Mouse (Mus musculus) spleen, adult 12 weeks (tissue): ENCODE results near the gene Rpl7l1.
A peak's percentile ranks its signal among the peaks of the same experiment; 100 is the strongest.
"Not testable (repeated sequence)": the region's sequence is repeated elsewhere in the genome, so short reads cannot be mapped to it uniquely, and the experiment has no call there.

Experiments
- DNase-seq: peaks from one replicate; pipeline ENCODE4 v3.0.0; 2022; ENCODE audit warnings: low spot score

Rpl7l1 gene

DNA sequence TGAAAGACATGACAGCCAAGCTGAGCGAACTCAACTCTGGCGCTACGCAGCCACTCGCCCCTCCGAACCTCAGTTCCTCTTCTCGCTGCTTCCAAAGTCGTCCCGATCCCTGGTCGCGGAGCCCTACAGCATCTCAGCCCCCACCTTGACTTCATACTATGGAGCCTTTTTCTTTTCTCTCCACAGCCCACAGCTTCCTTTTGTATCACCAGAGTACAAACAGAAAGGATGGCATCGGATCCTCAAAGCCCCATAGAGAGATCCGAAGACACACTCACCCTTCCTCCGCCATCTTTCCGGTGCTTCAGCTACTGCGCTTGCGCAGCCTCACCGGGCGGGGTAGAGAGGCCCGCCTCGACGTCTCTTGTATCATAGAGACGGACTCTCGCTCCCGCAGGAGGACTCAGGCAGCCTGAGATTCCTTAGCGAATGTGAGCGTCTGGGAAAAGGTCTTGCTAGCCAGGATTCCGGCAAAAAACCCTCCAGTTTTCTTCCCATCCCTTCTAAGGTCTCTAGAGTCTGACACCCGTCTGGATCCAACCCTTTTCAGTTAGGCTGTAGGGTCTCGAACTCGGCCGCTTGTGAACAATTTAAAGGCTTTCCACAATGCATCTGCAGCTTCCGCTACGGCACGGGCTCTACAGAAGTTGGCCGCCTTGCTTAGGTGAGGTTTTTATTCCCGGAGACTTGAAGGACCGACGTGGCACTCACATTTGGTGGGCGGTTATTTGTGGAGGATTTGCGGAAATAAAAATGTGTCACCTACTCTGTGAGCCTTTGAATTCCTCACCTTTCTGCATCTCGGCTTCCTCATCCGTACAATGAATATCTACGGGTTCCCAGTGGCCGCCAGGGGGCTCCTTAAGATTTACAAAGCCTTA lies at the start of gene Rpl7l1:
Gene Rpl7l1, minus strand, starts transcription at position 332 of the 881 bp plus-strand sequence.
- DNase-seq: peak; percentile 90

DNA sequence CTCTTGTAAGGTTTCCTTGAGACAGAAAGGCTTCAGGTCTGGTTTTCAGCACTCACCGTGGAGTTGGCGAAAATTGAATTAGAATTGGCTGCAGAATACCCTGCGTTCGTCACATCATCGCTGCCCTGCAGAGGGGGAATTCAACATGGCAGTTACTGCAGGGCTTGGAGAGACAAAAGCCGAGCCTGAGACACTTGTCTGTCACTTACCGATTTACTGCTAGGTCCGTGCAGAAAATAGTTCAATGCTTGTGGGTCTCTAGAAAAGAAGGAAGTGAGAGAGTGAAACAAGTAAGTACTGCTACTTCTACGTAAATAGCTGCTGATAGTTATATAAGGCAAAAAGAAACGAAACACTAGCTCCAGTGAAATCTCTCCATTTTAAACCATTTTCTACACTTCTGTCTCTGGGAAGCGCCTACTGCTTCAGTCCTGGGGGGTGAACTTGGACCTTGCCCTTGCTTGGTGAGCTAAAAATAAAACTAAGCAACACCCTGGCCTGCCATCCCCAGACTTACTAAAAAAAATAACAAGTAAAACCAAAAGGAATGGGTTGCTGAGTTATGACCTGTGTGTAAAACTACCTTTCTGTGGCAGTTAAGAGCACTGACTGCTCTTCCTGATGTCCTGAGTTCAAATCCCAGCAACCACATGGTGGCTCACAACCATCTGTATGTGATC lies 47.5 kb upstream of the Rpl7l1 start:
- no peak for DNase-seq

DNA sequence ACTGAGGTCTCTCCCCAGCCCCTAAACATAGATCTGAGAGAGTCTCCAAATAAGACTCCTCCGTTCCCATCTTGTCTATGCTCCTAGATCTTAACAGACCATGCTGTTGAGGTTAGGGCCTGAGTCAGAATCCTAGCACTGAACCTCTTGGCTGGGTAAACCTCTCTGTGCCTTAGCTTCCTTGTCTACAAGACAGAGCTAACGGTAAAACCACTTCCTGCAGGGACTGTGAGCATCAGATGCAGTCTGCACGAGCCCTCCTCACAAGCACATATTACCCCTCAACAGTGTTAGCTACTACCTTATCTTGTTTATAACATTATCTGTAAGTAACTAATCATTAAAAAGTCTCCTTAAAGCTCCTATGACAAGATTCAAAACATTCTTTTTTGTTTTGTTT lies 46.5 kb upstream of the Rpl7l1 start:
- DNase-seq: no peak

DNA sequence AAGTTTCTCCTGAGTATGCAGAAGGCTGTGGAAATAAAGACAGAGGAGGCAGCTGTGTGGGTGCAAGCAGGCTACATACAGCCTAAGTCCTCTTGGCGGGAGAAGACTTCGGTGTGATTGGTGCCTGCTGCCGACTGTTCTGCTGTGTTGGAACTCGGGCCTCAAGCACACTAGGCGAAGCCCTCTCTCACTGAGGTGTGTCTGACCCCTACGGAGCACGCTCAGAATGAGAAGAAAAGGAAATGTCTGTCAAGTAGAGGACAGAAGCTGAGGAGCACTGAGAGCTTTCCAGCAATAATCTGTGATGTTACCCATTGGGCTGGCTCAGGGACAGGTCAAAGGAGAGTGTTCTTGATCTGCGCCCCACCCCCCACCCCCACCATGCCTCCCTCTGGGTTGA lies 40.6 kb upstream of the Rpl7l1 start:
- no peak for DNase-seq

DNA sequence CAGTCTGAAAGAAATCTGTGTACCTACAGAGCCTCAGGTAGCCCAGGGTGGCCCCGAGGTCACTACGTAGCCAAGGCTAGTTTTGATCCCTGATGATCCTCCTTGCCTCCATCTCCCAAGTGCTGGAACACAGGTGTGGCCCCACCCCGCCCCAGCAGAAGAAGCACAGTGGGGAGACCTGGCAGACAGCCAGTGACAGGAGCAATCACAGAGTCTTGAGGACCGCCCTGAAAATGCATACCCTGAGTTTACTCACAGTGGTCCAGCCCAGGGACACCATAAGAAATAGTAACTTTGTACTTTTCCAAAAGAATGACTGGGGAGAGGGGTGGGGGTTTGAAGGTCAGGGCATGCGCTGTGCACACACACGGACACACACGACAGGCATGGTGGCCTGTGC lies 38.2 kb upstream of the Rpl7l1 start:
- DNase-seq: no peak

DNA sequence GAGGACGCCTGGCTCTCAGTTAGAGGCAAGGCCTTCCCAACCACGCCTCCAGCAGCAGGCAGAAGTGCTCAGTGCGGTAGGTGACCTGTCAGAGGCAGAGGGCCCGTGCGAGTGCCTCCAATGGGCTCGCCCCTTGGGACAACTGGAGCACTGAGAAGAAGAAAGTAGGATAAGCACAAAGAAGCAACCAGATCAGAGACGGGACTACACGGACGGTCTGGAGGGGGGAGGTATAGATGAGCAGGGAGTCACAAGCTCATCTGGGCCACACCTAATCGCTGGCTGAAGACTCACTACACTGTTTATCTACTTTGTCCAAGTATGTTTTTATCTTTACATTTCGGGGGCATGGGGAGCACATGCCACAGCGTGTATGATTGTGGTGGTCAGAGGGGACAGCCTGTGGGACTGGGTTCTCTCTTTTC lies 35.3 kb upstream of the Rpl7l1 start:
- DNase-seq: no peak

DNA sequence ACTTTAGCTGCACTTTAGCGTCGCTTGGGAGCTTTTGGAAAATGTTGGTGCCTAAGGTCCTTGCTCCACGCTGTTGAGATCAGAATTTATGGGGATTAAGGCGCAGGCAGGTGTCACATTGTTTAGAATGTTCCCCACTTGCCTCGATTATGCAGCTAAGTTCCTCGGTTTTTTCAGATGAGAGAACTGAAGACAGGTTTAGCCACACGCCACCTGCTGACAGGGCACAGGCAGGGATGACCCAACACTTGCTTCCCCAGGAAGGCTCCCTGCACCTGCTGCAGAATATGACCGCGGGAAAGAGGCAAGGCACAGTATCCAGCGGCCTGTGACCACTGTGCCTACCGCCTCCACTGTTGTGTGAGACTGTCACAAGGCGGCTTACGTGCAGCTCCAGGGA lies 33.8 kb upstream of the Rpl7l1 start:
- DNase-seq: no peak

DNA sequence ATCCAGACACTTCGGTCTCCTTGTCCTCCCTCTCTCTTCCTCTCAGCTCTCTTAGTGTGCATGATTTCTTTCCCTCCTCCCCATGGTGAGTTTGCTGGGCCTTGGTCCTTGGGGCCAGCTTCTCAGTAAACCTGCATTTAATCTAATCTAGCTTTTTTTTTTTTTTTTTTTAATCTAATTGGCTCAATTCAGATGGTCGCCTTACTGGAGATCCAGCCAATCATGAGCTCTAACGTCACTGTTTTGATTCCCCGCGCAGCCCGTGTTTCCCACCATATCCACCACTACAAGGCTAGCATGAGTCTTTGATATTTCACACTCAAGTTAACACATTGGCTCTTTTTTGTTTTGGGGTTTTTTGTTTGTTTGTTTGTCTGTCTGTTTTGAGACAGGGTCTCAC lies 32.0 kb upstream of the Rpl7l1 start:
- no peak for DNase-seq

DNA sequence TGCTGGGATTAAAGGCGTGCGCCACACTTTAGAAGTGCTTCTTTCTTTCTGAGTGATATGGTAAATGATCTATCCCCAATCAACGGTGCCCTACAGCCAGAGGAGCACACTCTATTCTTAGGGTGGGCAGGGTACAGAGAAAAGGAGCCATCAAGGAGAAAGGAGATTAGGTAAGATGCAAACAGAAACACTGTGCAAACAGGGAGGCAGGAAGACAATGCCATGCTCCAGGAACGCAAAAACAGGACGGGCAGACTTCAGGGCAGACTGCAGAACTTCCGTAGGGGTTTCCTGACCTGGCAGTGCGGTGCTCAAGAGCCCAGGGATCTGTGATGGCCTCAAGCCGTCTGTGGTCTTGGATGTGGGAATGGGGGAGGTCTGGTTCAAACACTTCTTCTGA lies 31.2 kb upstream of the Rpl7l1 start:
- DNase-seq: no peak

DNA sequence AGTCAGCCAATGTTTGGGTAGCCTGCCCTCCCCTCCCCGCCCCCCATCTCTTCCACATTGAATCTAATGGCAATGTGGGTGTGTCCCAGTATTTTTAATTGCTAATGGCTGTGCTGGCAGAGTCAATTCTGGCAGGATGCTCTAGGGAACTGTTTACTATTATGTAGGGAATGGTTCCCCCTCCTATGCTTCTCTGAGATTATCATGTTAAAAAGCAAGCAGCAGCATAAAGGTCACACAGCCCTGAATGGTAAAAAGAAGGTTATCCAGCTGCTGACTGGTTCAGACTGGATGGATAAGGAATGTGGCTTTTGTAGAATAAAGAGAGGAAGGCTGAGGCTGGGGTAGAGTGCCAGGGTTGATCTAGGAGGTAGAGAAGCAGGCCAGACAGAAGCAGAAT lies 30.0 kb upstream of the Rpl7l1 start:
- no peak for DNase-seq

DNA sequence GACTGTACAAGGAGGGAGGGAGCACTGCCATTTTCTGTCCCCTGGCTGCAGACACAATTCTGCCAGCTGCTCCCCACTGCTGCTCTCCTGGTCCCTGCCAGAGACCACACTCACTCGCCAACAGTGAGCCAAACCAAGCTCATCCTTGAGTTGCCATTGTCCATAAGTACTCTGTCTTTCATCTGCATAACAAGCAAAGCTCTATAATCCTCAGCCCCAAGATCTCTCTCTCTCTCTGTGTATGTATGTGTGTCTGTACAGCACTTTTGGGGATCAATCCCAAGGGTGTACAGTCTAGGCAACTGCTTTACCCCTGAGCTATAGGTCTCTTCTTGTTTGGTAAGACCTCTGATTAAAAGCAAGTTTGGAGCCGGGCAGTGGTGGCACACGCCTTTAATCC lies 28.2 kb upstream of the Rpl7l1 start:
- no peak for DNase-seq

DNA sequence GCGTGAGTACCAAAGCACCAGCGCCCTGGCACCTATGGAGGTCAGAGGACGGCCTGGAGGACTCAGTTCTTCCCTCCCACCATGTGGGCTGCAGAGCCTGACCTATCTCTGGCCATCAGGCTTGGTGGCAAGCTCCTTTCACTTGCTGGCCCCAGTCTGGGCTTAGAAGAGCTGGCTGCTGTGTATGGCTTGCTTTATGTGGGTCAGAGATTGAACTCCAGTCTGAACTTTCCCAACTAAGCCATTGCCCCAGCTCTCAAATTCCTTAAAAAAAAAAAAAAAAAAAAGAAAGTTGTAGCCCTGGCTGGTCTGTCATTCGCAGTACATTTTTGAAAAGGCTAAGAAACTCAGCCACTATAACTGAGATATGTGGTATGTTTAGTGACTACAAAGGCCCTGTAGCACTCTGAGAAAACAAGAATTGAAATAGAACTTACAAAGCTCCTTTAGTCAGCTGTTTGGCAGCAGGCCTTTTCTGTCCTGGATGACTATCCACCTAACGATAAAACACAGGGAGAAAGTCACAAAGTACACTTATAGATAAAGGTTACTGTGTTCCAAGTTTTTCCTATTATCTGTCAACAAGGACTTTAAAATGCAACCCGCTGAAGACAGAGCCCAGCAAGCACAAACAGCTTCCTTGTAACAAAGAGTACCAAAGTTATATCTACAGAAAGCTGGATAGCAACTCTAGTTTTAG lies 26.8 kb upstream of the Rpl7l1 start:
- DNase-seq: no peak

DNA sequence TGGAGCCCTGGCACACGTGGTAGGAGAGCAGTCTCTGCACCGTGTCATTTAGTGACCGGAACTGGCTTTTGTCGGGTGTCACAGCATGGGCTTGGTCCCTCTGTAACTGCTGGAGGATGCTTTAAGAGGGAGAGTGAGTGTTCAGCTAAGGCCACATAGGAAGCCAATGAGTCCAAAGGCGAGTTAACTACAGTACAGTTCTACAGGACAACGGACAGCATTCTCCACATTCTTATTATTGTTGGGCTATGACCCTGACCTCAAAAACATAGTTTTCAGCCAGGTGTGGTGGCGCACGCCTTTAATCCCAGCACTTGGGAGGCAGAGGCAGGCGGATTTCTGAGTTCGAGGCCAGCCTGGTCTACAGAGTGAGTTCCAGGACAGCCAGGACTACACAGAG lies 25.9 kb upstream of the Rpl7l1 start:
- no peak for DNase-seq

DNA sequence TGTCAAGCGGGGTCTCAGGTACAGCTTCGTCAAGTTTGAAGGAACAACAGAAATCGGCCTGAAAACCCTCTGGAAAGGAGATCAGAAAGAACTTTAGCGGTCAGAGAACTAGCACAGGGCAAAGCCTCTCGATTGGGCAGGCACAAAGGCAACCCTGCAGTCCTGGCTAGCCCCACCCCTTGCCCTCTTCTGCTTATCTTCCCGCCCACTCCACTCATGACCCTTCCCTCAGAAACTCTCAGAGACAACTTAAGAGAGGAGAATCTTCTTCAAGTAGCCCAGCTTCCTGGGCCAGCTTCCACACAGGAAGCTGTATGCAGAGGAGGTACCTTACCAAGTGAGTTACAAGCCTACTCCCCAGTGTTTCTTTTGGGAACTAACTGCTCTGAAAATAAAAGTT lies 19.3 kb upstream of the Rpl7l1 start:
- no peak for DNase-seq

DNA sequence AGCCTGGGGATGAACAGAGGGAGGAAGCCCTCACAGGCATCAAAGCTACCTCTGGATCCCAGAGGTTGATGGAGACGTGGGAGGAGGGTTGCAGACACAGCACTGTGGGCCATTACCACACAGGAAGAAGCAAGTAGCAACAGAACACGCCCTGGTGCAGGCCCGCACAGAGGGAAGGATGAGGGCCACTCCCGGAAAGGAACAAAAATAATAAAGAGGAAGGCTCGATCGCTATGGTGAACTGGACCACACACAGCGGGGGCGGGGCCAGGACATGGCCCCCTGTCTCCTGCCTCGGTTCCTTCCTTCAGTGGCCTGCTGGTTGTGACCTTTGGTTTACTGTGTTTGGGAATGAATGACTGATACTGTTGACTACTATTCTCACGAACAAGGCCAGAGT lies 17.2 kb upstream of the Rpl7l1 start:
- no peak for DNase-seq

DNA sequence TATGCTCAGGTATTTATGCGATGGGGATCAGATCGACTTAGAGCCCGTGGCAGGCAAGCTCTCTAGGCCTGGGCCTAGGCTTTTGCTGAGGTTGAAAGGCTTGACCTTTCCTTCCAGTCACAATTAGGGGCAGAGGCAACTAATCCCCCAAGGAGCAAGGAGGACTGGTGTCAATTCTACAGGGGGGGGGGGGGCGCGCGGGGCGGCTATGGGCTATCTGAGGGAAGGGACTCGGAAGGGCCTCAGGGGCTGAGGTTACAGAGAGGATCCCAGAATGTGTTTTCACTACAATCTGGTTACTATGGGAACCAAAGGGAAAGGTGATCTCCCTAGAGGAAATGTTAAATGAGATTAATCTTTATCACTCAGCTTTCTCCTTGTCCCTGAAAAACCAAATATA lies 14.9 kb upstream of the Rpl7l1 start:
- no peak for DNase-seq

DNA sequence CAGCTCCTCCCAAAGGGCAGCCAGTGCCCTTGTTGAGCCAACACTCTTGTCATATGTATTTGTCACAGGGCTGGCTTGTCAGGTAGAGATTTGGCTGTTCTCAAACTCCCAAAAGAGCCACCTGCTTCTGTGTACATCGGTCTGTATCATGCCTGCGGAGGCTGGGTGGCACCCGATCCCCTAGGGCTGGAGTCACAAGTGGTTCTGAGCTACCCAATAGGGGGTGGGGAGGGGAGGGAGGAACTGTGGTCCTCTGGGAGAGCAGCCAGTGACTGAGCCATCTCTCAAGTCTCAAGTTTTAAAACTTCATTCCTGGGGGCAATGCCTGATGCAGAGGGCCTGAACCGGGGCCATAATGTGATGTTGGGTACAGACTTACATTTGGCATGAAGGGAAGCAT lies 14.3 kb upstream of the Rpl7l1 start:
- DNase-seq: no peak

DNA sequence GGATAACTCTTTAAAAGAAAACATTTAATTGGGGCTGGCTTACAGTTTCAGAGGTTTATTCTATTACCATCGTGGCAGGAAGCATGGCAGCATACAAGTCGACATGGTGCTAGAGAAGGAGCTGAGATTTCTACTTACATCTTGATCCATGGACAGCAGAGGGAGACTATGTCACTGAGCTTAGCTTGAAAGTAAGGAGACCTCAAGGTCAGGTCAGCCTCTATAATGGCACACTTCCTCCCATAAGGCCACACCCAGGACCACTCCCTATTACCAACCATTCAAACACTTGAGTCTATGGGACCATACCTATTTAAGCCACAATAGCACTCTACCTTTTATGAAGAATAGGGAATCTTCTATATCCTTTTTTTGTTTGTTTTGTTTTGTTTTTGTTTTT lies 10.5 kb upstream of the Rpl7l1 start:
- DNase-seq: no peak

DNA sequence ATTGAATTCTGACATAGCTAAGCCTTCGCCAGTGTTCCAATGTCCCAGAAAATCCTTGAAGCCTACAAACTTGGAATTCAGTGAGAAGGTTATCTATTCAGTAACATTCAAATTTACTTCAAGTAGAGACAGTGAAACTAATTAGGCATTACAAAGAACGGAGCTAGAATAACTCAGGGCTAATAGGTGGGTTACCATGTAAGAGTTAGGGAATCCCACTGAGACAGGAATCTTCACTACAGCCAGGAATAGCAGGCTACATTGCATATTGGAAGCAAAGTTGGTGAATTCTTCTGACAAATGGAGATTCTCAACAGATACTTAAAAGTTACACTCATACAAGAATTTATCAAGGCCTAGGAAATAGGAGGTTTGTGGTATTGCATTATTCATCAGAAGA lies 5.5 kb upstream of the Rpl7l1 start:
- DNase-seq: not testable (repeated sequence)

DNA sequence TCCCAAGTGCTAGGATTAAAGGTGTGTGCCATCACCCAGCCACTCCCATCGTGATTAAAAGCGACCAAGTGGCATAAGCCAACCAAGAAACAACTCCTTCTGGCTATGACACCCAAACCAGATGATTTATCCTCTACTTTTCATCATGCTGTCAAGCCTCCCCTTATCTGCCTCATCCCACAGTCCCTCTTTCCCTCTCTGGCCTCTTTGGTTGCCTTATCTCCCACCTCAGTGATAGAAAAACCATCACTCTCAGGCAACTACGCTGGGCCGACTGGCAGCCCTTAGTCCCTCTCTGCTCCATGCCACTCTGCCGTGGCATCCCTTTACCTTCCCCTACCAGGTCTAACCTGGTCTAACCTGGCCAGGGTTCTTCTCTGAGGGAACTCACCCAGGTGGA lies 4.5 kb upstream of the Rpl7l1 start:
- DNase-seq: no peak

DNA sequence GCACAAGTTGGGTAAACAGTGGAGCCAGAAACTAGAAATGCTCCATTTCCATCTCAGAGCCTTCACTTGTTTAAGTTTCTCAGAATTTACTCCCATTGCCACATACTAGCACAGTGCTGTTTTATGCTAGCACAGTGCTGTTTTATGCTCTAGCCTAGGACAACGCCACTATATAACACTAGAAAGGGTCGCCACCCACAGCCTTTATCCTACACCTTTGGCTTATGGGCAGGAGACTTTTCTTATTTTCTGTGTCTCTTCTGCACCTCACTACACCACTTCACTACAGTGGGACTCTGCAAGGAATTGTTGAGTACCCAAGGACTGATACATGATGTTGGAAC lies 722 bp upstream of the Rpl7l1 start:
- DNase-seq: no peak

DNA sequence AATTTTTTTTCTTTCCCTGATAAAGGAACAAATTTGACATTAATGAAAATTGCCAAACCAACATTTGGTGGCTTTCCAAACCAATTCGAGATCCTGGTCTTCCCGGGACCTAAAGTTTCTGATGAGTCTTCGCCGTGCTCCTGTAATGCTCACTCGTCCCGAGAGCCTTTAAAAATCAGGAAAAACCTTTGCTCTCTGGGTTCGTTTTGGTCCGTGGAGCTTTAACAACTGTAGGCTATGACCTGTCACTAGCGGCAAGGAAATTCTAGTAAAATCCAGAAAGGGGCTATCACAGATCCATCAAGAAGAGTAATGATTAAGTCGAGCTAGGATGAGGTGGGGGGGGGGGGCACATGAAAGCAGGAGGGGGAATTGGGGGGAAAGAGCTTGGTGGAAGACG lies 596 bp downstream of the Rpl7l1 start:
- DNase-seq: no peak

DNA sequence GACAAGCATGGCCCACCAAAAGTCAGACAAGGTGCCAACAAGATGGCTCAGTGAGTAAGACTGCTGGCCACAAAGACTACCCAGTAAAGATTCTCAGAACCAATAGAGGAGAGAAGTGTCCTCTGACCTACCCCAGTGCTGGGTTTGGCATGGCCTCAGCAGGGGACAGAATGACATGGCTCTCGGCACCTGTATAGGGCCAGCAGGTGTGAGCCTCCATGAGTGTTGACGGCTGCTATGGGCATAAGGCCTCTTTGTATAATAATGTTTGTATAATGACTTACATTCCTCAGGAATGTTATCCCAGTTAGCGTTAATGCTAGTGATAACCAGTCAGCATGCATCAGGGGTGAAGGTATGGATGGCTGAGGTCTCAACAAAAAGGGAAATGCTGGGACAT lies 6.4 kb downstream of the Rpl7l1 start:
- DNase-seq: no peak
